Mouse (Mus musculus): ENCODE measurements around the gene Agps.

DNA sequence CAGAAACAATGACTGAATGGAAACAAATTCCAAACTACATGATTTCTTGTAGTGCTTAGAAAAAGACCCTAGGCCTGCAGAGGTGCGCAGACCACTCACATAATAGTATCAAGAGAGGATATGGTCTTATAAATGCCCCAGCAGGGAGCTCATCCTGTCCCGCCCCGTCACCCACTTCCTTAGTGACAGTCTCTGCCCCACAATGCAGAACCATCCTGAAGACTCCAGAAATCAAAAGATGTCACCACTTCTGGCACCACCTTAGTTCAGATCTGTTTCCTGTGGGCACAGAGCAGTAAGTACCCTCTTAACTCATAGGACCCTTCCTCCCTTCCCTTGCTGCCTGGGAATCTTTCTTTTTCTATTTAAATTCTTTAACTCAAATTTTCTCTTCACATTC lies 83.1 kb downstream of the Agps start:
- TF ChIP-seq FLI1 (IDR thresholded peaks at IDR 0.05; ENCODE audit: low read length) (no peak), GATA1 (IDR thresholded peaks at IDR 0.05; ENCODE audit: borderline replicate concordance, low read length) (no peak)
